Mouse (Mus musculus) forebrain, embryonic 12.5 days (tissue): Measurements from ENCODE around the gene Slc2a8. TPM values are rescaled to one million over a fixed set of nuclear protein-coding genes. Genes with fewer than 3 reads are reported as not detected.

ENCODE experiments used
- ATAC-seq: fragments of 200-750 bp; cut with Nextera tagmentation; 2 replicates; pipeline ENCODE4 v1.8.0; 2017; ENCODE audit warnings: moderate TSS enrichment; ENCODE audit not compliant: low FRiP score
- H3K27ac ChIP-seq: fragments of 300-500 bp; sonication (generic); 2 replicates; pipeline ENCODE4 v1.5.1; 2016; ENCODE audit warnings: mild to moderate bottlenecking
- H3K27me3 ChIP-seq: fragments of 300-500 bp; sonication (generic); 2 replicates; pipeline ENCODE4 v1.6.1; 2016; ENCODE audit warnings: mild to moderate bottlenecking
- H3K36me3 ChIP-seq: fragments of 300-500 bp; sonication (generic); replicated peaks from 2 replicates; pipeline ENCODE4 v1.6.1; 2016; ENCODE audit warnings: mild to moderate bottlenecking
- H3K4me1 ChIP-seq: fragments of 300-500 bp; sonication (generic); 2 replicates; pipeline ENCODE4 v1.6.1; 2016
- H3K4me2 ChIP-seq: fragments of 300-500 bp; sonication (generic); 2 replicates; pipeline ENCODE4 v1.6.1; 2016; ENCODE audit warnings: mild to moderate bottlenecking, moderate library complexity
- H3K4me3 ChIP-seq: fragments of 300-500 bp; sonication (generic); replicated peaks from 2 replicates; pipeline ENCODE4 v1.5.1; 2016; ENCODE audit warnings: mild to moderate bottlenecking
- H3K9ac ChIP-seq: fragments of 300-500 bp; sonication (generic); 2 replicates; pipeline ENCODE4 v1.6.1; 2016; ENCODE audit warnings: mild to moderate bottlenecking
- H3K9me3 ChIP-seq: fragments of 300-500 bp; sonication (generic); 2 replicates; pipeline ENCODE4 v1.6.1; 2016
- WGBS: fragments of 180-500 bp; shearing (Covaris S2); methylation state at CpG from one replicate; pipeline ENCODE4 v1.1.7; 2016; 5-methylcytosine and 5-hydroxymethylcytosine counted together
- polyA plus RNA-seq: library from polyadenylated mRNA; unstranded; fragments of >200 nt; fragmentation: Nextera tagmentation; extraction: Ambion mirVana; gene quantifications from 2 replicates; pipeline ENCODE4 v1.2.1, GENCODE M21; 2016

The Slc2a8 gene
- polyA plus RNA-seq, 1 experiment from 2014 or later, result 14.4 TPM

- H3K4me1 ChIP-seq, result peaks cover 38% of the 10 kb centered on the region
- peak overlapping the region; percentile 64; the same call in 1 of the 2 replicates for H3K4me3 ChIP-seq
- no peaks in the 10 kb centered on the region for H3K9me3 ChIP-seq
- WGBS, result 94% methylated on average over 4 of the region's 4 CpGs
- H3K27ac ChIP-seq, result no peak overlapping the region
- ATAC-seq, result no peak
- no peaks in the 10 kb centered on the region for H3K27me3 ChIP-seq
- H3K4me2 ChIP-seq, result peak overlapping the region; percentile 92
- H3K9ac ChIP-seq, result no peak overlapping the region
- peaks cover 37% of the 10 kb centered on the region for H3K36me3 ChIP-seq
These were observed 21.6 kb downstream of the Slc2a8 start for GRCm38 (mm10) chr2:32960273-32960672.

DNA sequence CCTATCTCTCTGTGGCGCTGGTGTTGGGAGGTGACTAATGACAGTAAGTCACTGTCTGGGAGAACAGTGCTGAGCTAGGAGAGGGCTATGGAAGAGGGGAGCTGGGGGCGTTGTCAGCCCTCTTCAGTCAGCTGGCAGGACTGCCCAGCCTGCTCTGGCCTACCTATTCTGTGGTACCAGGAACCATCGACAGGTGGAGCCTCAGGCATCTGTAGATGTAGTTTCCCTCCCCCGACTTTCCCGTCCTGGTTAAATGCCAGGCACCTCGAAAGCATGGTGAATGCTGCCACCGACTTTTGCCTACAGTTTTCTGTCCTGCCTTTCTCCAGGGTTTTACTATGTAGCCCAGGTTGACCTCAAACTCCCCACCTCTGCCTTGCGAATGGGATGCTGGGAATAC lies 24.5 kb downstream of the Slc2a8 start:
- H3K4me2 ChIP-seq, result no peak overlapping the region
- H3K27ac ChIP-seq, result no peak overlapping the region
- peaks cover 6% of the 10 kb centered on the region for H3K9me3 ChIP-seq
- H3K4me3 ChIP-seq, result no peak overlapping the region
- H3K4me1 ChIP-seq, result peaks cover 14% of the 10 kb centered on the region
- H3K36me3 ChIP-seq, result peaks cover 36% of the 10 kb centered on the region
- H3K9ac ChIP-seq, result no peak overlapping the region
- no peak for ATAC-seq
- no peaks in the 10 kb centered on the region for H3K27me3 ChIP-seq
- WGBS, result 59% methylated on average over 8 of the region's 8 CpGs

- Histone ChIP-seq H3K27ac (no peak overlapping the region), H3K4me2 (no peak overlapping the region), H3K27me3 (no peaks in the 10 kb centered on the region), H3K9ac (no peak overlapping the region), H3K4me3 (no peak overlapping the region), H3K4me1 (no peaks in the 10 kb centered on the region), H3K36me3 (peaks cover 57% of the 10 kb centered on the region), H3K9me3 (peaks cover 6% of the 10 kb centered on the region)
- no peak for ATAC-seq
- WGBS, result 90% methylated on average over 2 of the region's 2 CpGs
These were observed 27.3 kb downstream of the Slc2a8 start for GRCm38 (mm10) chr2:32954581-32954980.

GRCm38 (mm10) chr2:32947454-32947853 lies 34.4 kb downstream of the Slc2a8 start:
- ATAC-seq, result no peak
- no peak overlapping the region for H3K9ac ChIP-seq
- H3K4me2 ChIP-seq, result no peak overlapping the region
- H3K36me3 ChIP-seq, result peaks cover 52% of the 10 kb centered on the region
- no peak overlapping the region for H3K27ac ChIP-seq
- no peaks in the 10 kb centered on the region for H3K9me3 ChIP-seq
- WGBS, result 96% methylated on average over 11 of the region's 11 CpGs
- no peaks in the 10 kb centered on the region for H3K27me3 ChIP-seq
- H3K4me1 ChIP-seq, result no peaks in the 10 kb centered on the region
- H3K4me3 ChIP-seq, result no peak overlapping the region

DNA sequence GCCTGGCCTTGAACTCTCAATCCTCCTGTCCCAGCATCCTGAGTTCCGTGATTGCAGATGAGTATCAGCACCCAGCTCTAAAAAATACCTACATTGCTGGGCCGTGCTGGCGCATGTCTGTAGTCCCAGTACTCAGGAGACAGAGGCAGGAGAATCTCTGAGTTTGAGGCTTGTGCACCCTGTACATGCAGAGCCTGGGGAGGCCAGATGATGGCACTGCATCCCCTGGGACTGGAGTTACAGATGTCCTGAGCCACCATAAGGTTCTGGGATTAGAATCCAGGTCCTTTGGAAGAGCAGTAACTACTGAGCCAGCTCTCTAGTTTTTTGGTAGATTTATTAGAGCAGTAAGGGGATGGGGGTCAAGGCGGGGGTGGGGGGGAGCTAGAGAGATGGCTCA lies 41.4 kb downstream of the Slc2a8 start:
- peaks cover 58% of the 10 kb centered on the region for H3K36me3 ChIP-seq
- no peaks in the 10 kb centered on the region for H3K4me1 ChIP-seq
- no peak overlapping the region for H3K4me2 ChIP-seq
- H3K4me3 ChIP-seq, result no peak overlapping the region
- H3K9ac ChIP-seq, result no peak overlapping the region
- no peaks in the 10 kb centered on the region for H3K27me3 ChIP-seq
- no peaks in the 10 kb centered on the region for H3K9me3 ChIP-seq
- ATAC-seq, result no peak
- no peak overlapping the region for H3K27ac ChIP-seq
- 95% methylated on average over 4 of the region's 4 CpGs for WGBS

DNA sequence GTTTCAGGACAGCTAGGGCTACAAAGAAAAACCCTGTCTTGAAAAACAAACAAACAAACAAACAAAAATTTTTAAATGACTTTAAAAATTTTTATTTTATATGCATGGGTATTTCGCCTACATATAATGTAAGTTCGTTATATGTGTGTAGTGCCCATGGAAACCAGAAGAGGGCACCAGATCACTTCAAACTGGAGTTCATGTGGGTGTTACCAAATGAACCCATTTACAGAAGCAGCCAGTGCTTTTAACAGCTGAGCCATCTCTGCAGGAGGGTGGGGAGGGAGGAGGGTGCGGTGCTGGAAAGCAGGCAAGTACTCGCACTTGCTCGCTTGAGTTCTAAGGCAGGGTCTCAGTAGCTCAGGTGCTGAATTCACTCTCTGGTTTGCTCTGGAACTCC lies 42.5 kb downstream of the Slc2a8 start:
- ATAC-seq, result no peak
- H3K4me3 ChIP-seq, result no peak overlapping the region
- no peak overlapping the region for H3K9ac ChIP-seq
- no peak overlapping the region for H3K4me2 ChIP-seq
- no peak overlapping the region for H3K27ac ChIP-seq
- WGBS, result 69% methylated on average over 5 of the region's 5 CpGs
- H3K4me1 ChIP-seq, result no peaks in the 10 kb centered on the region
- no peaks in the 10 kb centered on the region for H3K27me3 ChIP-seq
- H3K36me3 ChIP-seq, result peaks cover 58% of the 10 kb centered on the region
- H3K9me3 ChIP-seq, result no peaks in the 10 kb centered on the region

DNA sequence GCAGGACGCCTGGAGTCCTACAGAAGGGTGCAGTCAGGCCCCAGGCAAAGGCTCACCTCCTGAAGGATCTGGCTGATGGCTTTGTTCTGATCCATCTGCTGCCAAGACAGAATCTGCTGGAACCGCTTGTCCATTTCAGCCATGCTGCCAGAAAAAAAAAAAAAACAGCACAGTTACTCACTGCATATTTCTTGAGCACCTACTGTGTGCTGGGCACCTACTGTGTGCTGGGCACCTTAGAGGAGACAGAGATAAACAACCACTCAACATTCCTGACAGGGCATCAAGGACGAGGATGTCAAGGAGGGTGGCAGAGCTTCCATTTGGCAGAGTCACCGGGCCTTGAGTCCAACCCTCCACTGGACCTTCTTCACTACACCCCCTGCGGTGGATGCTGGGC lies 43.1 kb downstream of the Slc2a8 start:
- 89% methylated on average over 5 of the region's 5 CpGs for WGBS
- Histone ChIP-seq H3K4me3 (no peak overlapping the region), H3K27me3 (no peaks in the 10 kb centered on the region), H3K9ac (no peak overlapping the region), H3K27ac (no peak overlapping the region), H3K4me2 (no peak overlapping the region), H3K9me3 (no peaks in the 10 kb centered on the region), H3K36me3 (peaks cover 59% of the 10 kb centered on the region), H3K4me1 (no peaks in the 10 kb centered on the region)
- no peak for ATAC-seq

DNA sequence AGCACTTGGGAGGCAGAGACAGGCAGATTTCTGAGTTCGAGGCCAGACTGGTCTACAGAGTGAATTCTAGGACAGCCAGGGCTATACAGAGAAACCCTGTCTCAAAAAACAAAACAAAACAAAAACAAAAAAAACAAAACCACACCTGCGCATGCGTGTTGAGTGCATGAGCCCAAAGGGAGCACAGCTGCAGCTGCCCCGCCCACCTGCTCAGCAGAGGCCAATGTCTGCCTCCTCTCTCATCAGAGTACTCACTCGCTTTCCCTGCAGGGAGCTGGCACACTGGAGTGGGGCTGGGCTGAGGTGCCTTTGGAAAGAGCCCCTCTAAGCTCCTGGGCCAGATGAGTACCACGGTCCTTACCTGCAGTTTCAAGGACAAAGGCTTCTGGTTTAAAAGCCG lies 50.2 kb downstream of the Slc2a8 start:
- Histone ChIP-seq H3K36me3 (peaks cover 36% of the 10 kb centered on the region), H3K9ac (no peak overlapping the region), H3K4me2 (no peak overlapping the region), H3K4me3 (no peak overlapping the region), H3K27me3 (no peaks in the 10 kb centered on the region), H3K27ac (no peak overlapping the region), H3K9me3 (no peaks in the 10 kb centered on the region), H3K4me1 (no peaks in the 10 kb centered on the region)
- ATAC-seq, result no peak
- 79% methylated on average over 7 of the region's 7 CpGs for WGBS

GRCm38 (mm10) chr2:32928947-32929829 lies 52.7 kb downstream of the Slc2a8 start:
- H3K4me3 ChIP-seq, result no peak overlapping the region
- peaks cover 27% of the 10 kb centered on the region for H3K36me3 ChIP-seq
- no peak overlapping the region for H3K27ac ChIP-seq
- no peaks in the 10 kb centered on the region for H3K4me1 ChIP-seq
- no peak for ATAC-seq
- no peaks in the 10 kb centered on the region for H3K27me3 ChIP-seq
- H3K9me3 ChIP-seq, result no peaks in the 10 kb centered on the region
- H3K9ac ChIP-seq, result no peak overlapping the region
- H3K4me2 ChIP-seq, result no peak overlapping the region
- 89% methylated on average over 19 of the region's 19 CpGs for WGBS

DNA sequence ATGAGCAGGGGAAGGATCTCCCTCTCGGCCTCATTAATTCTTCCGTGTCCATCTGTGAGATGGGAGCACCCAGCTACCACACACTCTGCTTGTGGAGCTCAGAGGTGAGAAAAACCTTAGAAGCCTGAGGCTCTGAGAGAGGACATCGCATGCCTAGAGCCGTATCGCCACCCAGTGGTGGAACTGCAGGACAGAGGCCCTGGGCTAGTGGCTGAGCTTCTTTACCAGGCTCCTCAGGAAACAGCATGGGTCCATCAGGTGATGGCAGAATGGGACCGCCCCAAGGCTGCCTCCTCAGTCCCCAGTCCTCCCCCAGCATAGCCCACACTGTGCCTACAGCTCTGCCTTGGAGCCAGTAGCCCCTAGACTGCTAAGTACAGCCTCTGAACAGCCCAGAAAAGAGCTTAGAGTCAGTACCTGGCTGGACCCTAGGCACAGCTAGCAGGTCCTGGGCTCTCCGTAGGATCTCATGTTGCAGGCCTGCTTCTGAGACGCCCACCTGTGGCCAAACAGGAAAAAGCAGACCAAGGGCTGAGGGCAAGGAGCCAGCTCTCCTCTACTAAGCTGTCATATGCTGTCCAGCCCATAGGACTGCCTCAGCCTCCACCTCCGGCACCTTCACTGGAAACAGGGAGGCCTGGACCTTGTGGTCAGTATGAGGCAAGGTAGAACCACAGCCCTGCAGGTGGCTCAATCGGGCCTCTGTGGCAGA lies 53.5 kb downstream of the Slc2a8 start:
- ATAC-seq, result peak; percentile 66
- H3K27ac ChIP-seq, result no peak overlapping the region
- 34% methylated on average over 10 of the region's 10 CpGs for WGBS
- H3K9me3 ChIP-seq, result no peaks in the 10 kb centered on the region
- no peaks in the 10 kb centered on the region for H3K4me1 ChIP-seq
- peaks cover 32% of the 10 kb centered on the region for H3K36me3 ChIP-seq
- no peak overlapping the region for H3K4me2 ChIP-seq
- H3K4me3 ChIP-seq, result no peak overlapping the region
- no peak overlapping the region for H3K9ac ChIP-seq
- no peaks in the 10 kb centered on the region for H3K27me3 ChIP-seq

DNA sequence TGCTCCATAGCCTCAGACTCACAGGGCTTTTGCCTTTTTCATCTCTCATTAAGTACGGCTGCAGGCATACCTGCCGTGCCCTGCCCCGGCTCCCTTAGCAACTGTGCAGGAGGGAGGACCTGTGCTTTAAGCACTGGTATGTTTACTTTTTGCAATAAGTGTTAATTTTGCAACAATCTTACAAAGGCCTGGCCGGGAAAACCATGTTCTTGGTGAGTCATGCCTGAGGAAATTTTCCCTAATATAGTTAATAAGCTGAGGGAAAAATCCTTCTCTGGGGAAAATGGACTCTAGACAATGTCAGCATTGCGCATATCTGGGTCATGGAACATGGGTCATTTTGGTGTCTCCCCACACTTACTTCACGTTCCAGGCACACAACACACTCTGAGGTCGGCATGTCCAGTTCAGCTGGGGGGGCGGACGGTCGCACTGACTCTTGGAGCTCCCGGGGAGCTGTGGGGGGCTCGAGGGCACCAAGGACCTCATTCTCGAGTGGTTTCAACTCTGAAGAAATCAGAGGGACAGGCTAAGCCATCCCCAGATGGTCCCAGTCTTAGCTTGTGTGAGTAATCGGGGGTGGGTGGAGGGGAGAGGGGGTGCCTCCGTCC lies 54.2 kb downstream of the Slc2a8 start:
- 78% methylated on average over 15 of the region's 15 CpGs for WGBS
- Histone ChIP-seq H3K36me3 (peaks cover 34% of the 10 kb centered on the region), H3K4me1 (no peaks in the 10 kb centered on the region), H3K4me3 (no peak overlapping the region), H3K27me3 (no peaks in the 10 kb centered on the region), H3K9ac (no peak overlapping the region), H3K27ac (no peak overlapping the region), H3K4me2 (no peak overlapping the region), H3K9me3 (no peaks in the 10 kb centered on the region)
- ATAC-seq, result no peak

DNA sequence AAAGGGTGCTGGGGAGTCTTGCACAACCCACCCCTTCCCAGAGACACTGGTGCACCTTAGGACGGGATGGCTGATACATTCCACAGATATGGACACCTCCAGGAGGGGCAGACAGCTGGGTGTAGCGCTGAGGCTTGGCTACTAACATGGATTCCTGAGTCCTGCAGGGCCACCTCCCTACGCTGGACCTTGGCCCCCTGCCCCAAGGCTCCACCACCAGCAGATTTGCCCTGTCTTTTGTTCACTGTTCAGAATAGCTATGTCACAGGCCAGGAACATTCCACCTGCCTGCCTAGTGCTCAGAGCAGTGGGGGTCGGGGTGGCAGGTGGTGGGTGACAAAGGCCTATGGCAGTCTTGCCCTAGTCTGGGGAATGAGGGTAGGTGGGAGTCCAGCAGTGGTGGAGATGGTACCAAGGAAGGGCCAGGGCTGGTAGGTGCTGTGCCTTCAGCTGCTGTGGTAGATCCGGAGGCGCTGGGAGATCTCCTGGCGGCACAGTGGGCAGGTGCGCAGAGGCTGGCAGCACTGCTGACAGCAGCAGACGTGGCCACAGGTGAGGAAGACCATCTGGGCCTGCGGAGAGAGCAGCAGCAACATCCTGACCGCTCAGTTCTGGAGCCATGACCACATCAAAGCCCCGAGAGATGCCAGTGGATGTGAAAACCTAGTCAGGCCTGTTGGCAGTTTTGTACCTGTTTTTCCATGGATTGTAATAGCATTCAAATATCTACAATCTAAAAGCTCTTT lies 55.4 kb downstream of the Slc2a8 start:
- no peak overlapping the region for H3K27ac ChIP-seq
- peaks cover 38% of the 10 kb centered on the region for H3K36me3 ChIP-seq
- no peak overlapping the region for H3K4me2 ChIP-seq
- WGBS, result 94% methylated on average over 12 of the region's 12 CpGs
- no peaks in the 10 kb centered on the region for H3K9me3 ChIP-seq
- no peaks in the 10 kb centered on the region for H3K27me3 ChIP-seq
- H3K4me1 ChIP-seq, result no peaks in the 10 kb centered on the region
- ATAC-seq, result no peak
- no peak overlapping the region for H3K9ac ChIP-seq
- no peak overlapping the region for H3K4me3 ChIP-seq
